Mouse (Mus musculus) ES-E14 (cell line): ENCODE results near the gene Prx. TPM values are rescaled to one million over a fixed set of nuclear protein-coding genes. Genes with fewer than 3 reads are reported as not detected.

Experiments used
- DNase-seq: peaks from one replicate; pipeline ENCODE4 v3.0.0-alpha.2; 2013; ENCODE audit warnings: low read depth, low spot score
- H3K27ac ChIP-seq: 2 replicates; pipeline ENCODE4 v1.5.1; 2012; ENCODE audit warnings: low read depth, mild to moderate bottlenecking, low read length, moderate library complexity, mixed read lengths; ENCODE audit not compliant: poor library complexity, insufficient read depth, severe bottlenecking
- H3K36me3 ChIP-seq: 2 replicates; pipeline ENCODE4 v1.6.1; 2012; ENCODE audit warnings: mild to moderate bottlenecking, low read length, moderate library complexity, mixed read lengths; ENCODE audit not compliant: control insufficient read depth, poor library complexity, insufficient read depth, severe bottlenecking
- H3K4me1 ChIP-seq, 2 experiments: fragments of 150-350 bp in 1 of 2; sonication (generic) in 1 of 2; 2 replicates each; pipeline ENCODE4 v1.6.1; 2012; ENCODE audit warnings: low read length in 2 of 2, mild to moderate bottlenecking in 1 of 2, mixed read lengths in 1 of 2; ENCODE audit not compliant: control insufficient read depth in 2 of 2, insufficient read depth in 2 of 2, poor library complexity in 1 of 2
- H3K4me3 ChIP-seq, 2 experiments: fragments of 150-350 bp in 1 of 2; sonication (generic) in 1 of 2; 2 replicates each; pipeline ENCODE4 v1.5.1; 2012; ENCODE audit warnings: low read length in 2 of 2, low read depth in 1 of 2, mild to moderate bottlenecking in 1 of 2, mixed read lengths in 1 of 2; ENCODE audit not compliant: insufficient read depth in 1 of 2, poor library complexity in 1 of 2, severe bottlenecking in 1 of 2
- H3K9ac ChIP-seq: 2 replicates; pipeline ENCODE4 v1.6.1; 2012; ENCODE audit warnings: low read depth, mild to moderate bottlenecking, low read length, mixed read lengths; ENCODE audit not compliant: poor library complexity, insufficient read depth, severe bottlenecking
- H3K9me3 ChIP-seq: fragments of 150-350 bp; sonication (generic); 2 replicates; pipeline ENCODE4 v1.6.1; 2012; ENCODE audit warnings: low read depth, mild to moderate bottlenecking, low read length; ENCODE audit not compliant: control insufficient read depth, insufficient read depth
- CHD2 ChIP-seq: IDR thresholded peaks from 2 replicates; pipeline ENCODE4 v1.6.1; 2014; ENCODE audit warnings: mild to moderate bottlenecking, low read depth, low read length, inconsistent platforms
- HCFC1 ChIP-seq: IDR thresholded peaks from 2 replicates; pipeline ENCODE4 v1.6.1; 2012; ENCODE audit warnings: low read length, inconsistent platforms, borderline replicate concordance; ENCODE audit not compliant: insufficient read depth
- MAFK ChIP-seq: IDR thresholded peaks from 2 replicates; pipeline ENCODE4 v1.6.1; 2014; ENCODE audit warnings: mild to moderate bottlenecking, low read depth, low read length, inconsistent platforms; ENCODE audit not compliant: insufficient read depth
- ZC3H11A ChIP-seq: IDR thresholded peaks from 2 replicates; pipeline ENCODE4 v1.6.1; 2012; ENCODE audit warnings: low read depth, mild to moderate bottlenecking, inconsistent platforms, low read length, borderline replicate concordance
- ZNF384 ChIP-seq: IDR thresholded peaks from 2 replicates; pipeline ENCODE4 v1.6.1; 2012; ENCODE audit warnings: low read depth, low read length, inconsistent platforms
- in situ Hi-C, 2 experiments: fragments of 600-800 bp; cut with MboI; formaldehyde crosslinking; loops; one replicate each; pipeline ENCODE4 v1.15.1; 2025; ENCODE audit warnings: low sequenced_read_pairs in 2 of 2, inconsistent platforms in 1 of 2; ENCODE audit not compliant: unreplicated experiment in 2 of 2
- total RNA-seq: library from RNA; depleted of rRNA; stranded (reverse); fragments of 300-350 nt; gene quantifications from 2 replicates; pipeline ENCODE4 v1.2.3, GENCODE M21; 2012

Gene Prx
- total RNA-seq, 1 experiment: 10.0 TPM

GRCm38 (mm10) chr7:27537998-27538397 lies 38.9 kb downstream of the Prx start:
- DNase-seq: no peak
- H3K4me3 ChIP-seq: no peak overlapping the region
- TF ChIP-seq ZC3H11A: no peak
- in situ Hi-C loops: no loop called here
- H3K9ac ChIP-seq: no peak overlapping the region
- H3K36me3 ChIP-seq: peaks cover 43% of the 10 kb centered on the region; the same call in 1 of the 2 replicates
- H3K27ac ChIP-seq: no peak overlapping the region
- no peaks in the 10 kb centered on the region for H3K9me3 ChIP-seq
- peaks cover 2 to 11% of the 10 kb centered on the region in 2 experiments; a peak in 3 of 4 replicates for H3K4me1 ChIP-seq

- Histone ChIP-seq H3K9me3 (no peaks in the 10 kb centered on the region), H3K4me3 (no peak overlapping the region), H3K4me1 (peaks cover 3 to 11% of the 10 kb centered on the region in 2 experiments; a peak in 3 of 4 replicates), H3K9ac (no peak overlapping the region), H3K36me3 (peaks cover 38% of the 10 kb centered on the region; the same call in 1 of the 2 replicates), H3K27ac (no peak overlapping the region)
- DNase-seq: no peak
- TF ChIP-seq CHD2 (no peak), MAFK (no peak), ZNF384 (no peak), HCFC1 (no peak), ZC3H11A (no peak)
- in situ Hi-C loops: no loop called here
Measured at GRCm38 (mm10) chr7:27538797-27539196, 39.7 kb downstream of the Prx start.

DNA sequence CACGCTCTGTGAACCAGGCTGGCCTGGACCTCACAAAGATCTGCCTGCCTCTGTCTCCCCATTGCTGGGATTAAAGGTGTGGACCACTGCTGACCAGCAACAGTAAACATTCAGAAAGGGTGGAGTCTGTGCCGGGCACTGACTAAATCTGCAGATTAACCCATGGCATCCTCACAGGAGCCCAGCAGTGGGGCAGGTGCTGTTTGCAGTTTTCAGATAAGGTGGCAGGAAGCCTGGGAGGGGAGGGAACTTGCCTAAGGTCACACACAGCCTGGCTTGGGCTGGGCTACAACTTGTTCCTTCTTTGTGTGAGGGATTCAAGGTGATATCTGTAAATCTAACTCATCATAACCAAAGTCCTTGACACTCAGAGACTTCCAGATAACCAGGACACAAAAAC lies 41.4 kb downstream of the Prx start:
- no peak overlapping the region for H3K27ac ChIP-seq
- in situ Hi-C loops: no loop called here
- TF ChIP-seq ZC3H11A (no peak), CHD2 (no peak), MAFK (no peak), HCFC1 (no peak), ZNF384 (no peak)
- H3K4me3 ChIP-seq: no peak overlapping the region
- H3K36me3 ChIP-seq: peaks cover 34% of the 10 kb centered on the region; the same call in 1 of the 2 replicates
- no peaks in the 10 kb centered on the region for H3K9me3 ChIP-seq
- no peak for DNase-seq
- no peak overlapping the region for H3K9ac ChIP-seq
- H3K4me1 ChIP-seq: peaks cover 3 to 13% of the 10 kb centered on the region in 2 experiments; a peak in 3 of 4 replicates

GRCm38 (mm10) chr7:27540935-27541334 lies 41.8 kb downstream of the Prx start:
- H3K36me3 ChIP-seq: peaks cover 34% of the 10 kb centered on the region; the same call in 1 of the 2 replicates
- no peak overlapping the region for H3K9ac ChIP-seq
- H3K9me3 ChIP-seq: no peaks in the 10 kb centered on the region
- no peak overlapping the region for H3K4me3 ChIP-seq
- no peak for DNase-seq
- TF ChIP-seq HCFC1: no peak
- no peak for TF ChIP-seq ZNF384
- TF ChIP-seq CHD2: no peak
- no peak for TF ChIP-seq ZC3H11A
- no peak for TF ChIP-seq MAFK
- no peak overlapping the region for H3K27ac ChIP-seq
- in situ Hi-C loops: no loop called here
- peaks cover 3 to 13% of the 10 kb centered on the region in 2 experiments; a peak in 3 of 4 replicates for H3K4me1 ChIP-seq

GRCm38 (mm10) chr7:27541431-27541830 lies 42.3 kb downstream of the Prx start:
- peaks cover 30% of the 10 kb centered on the region; the same call in 1 of the 2 replicates for H3K36me3 ChIP-seq
- no peak overlapping the region for H3K9ac ChIP-seq
- no peaks in the 10 kb centered on the region for H3K9me3 ChIP-seq
- H3K27ac ChIP-seq: no peak overlapping the region
- DNase-seq: no peak
- TF ChIP-seq HCFC1: no peak
- TF ChIP-seq ZC3H11A: no peak
- TF ChIP-seq MAFK: peak; percentile 60; the same call in 1 of the 2 replicates
- in situ Hi-C loops: no loop called here
- H3K4me1 ChIP-seq: peaks cover 3 to 13% of the 10 kb centered on the region in 2 experiments; a peak in 3 of 4 replicates
- H3K4me3 ChIP-seq: 0 out of 4 replicates have a peak overlapping the region, but pooled peaks of 1 of the 2 experiments have one; percentile 0
